Mouse (Mus musculus) hindbrain, embryonic 11.5 days (tissue): Measurements from ENCODE around the gene Riox1. TPM values are rescaled to one million over a fixed set of nuclear protein-coding genes. Genes with fewer than 3 reads are reported as not detected.

Source experiments
- ATAC-seq: fragments of 200-750 bp; cut with Nextera tagmentation; 2 replicates; pipeline ENCODE4 v1.8.0; 2017; ENCODE audit warnings: mild to moderate bottlenecking, moderate TSS enrichment, moderate library complexity; ENCODE audit not compliant: low FRiP score
- DNase-seq: peaks from one replicate; pipeline ENCODE4 v3.0.0-alpha.2; 2015; ENCODE audit warnings: low spot score
- H3K27ac ChIP-seq: fragments of 300-500 bp; sonication (generic); 2 replicates; pipeline ENCODE4 v1.5.1; 2014; ENCODE audit warnings: mild to moderate bottlenecking, low read depth, low read length
- H3K27me3 ChIP-seq: fragments of 300-500 bp; sonication (generic); 2 replicates; pipeline ENCODE4 v1.6.1; 2014; ENCODE audit warnings: mild to moderate bottlenecking, low read length, moderate library complexity, mixed read lengths; ENCODE audit not compliant: control insufficient read depth, insufficient read depth
- H3K36me3 ChIP-seq: fragments of 300-500 bp; sonication (generic); 2 replicates; pipeline ENCODE4 v1.6.1; 2014; ENCODE audit warnings: mild to moderate bottlenecking, low read length, moderate library complexity, mixed read lengths; ENCODE audit not compliant: control insufficient read depth, insufficient read depth
- H3K4me1 ChIP-seq: fragments of 300-500 bp; sonication (generic); replicated peaks from 2 replicates; pipeline ENCODE4 v1.6.1; 2014; ENCODE audit warnings: low read length, mixed read lengths; ENCODE audit not compliant: control insufficient read depth, insufficient read depth
- H3K4me2 ChIP-seq: fragments of 300-500 bp; sonication (generic); replicated peaks from 2 replicates; pipeline ENCODE4 v1.6.1; 2014; ENCODE audit warnings: mild to moderate bottlenecking, low read depth, low read length
- H3K4me3 ChIP-seq: fragments of 300-500 bp; sonication (generic); 2 replicates; pipeline ENCODE4 v1.5.1; 2014; ENCODE audit warnings: low read depth, low read length
- H3K9ac ChIP-seq: fragments of 300-500 bp; sonication (generic); 2 replicates; pipeline ENCODE4 v1.6.1; 2014; ENCODE audit warnings: low read depth, low read length
- H3K9me3 ChIP-seq: fragments of 300-500 bp; sonication (generic); 2 replicates; pipeline ENCODE4 v1.6.1; 2016; ENCODE audit warnings: low read length; ENCODE audit not compliant: control insufficient read depth
- WGBS: fragments of 180-500 bp; shearing (Covaris S2); extraction: QIAGEN DNeasy Blood & Tissue Kit; methylation state at CpG from one replicate; pipeline ENCODE4 v1.1.7; 2014; 5-methylcytosine and 5-hydroxymethylcytosine counted together
- polyA plus RNA-seq: library from polyadenylated mRNA; unstranded; fragments of >200 nt; fragmentation: Nextera tagmentation; extraction: Ambion mirVana; gene quantifications from 2 replicates; pipeline ENCODE4 v1.2.1, GENCODE M21; 2014

The Riox1 gene
- polyA plus RNA-seq, 1 experiment from 2014 or later: 14.9 TPM

DNA sequence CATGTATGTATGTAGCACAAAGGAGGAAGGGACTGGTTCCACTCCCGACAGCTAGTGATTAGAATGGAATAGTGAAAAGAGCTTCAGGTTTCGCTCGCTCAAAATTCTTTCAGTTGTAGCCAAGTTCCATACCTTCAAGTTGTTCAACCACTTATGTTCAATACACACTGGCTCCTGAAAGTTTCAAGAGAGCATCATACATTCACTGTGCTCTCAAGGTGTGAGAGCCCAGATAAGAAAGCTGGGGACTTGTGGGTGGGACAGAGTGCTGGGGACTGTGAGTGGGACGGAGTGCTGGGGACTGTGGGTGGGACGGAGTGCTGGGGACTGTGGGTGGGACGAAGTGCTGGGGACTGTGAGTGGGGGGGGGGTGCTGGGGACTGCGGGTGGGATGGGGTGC lies 14.8 kb downstream of the Riox1 start:
- Histone ChIP-seq H3K4me1 (no peaks in the 10 kb centered on the region), H3K4me3 (no peak overlapping the region), H3K27ac (no peak overlapping the region), H3K9ac (no peak overlapping the region), H3K9me3 (no peaks in the 10 kb centered on the region), H3K36me3 (no peaks in the 10 kb centered on the region), H3K27me3 (no peaks in the 10 kb centered on the region), H3K4me2 (no peak overlapping the region)
- WGBS: 90% methylated on average over 7 of the region's 7 CpGs
- DNase-seq (no peak), ATAC-seq (no peak)

DNA sequence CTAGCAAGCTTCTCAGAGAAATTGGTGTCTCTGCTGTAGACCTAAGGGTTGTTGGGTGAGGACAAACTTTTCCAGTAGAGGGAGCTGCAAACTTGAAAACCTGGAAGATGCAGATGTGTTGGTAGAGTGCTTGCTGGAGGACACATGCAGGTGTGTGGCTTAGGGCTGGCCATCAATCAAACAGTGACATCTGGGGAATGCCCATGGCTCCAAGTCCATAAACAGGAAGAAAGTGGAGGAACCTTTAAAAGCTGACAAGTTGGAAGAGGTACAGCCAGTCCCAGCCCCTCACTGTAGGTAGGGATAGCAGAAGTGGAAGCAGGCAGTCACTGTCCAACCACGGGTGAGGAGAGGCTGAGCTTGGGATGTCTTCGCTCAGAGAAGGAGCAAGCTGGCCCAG lies 21.7 kb downstream of the Riox1 start:
- Histone ChIP-seq H3K4me1 (no peaks in the 10 kb centered on the region), H3K27me3 (no peaks in the 10 kb centered on the region), H3K36me3 (no peaks in the 10 kb centered on the region), H3K27ac (no peak overlapping the region), H3K9me3 (no peaks in the 10 kb centered on the region), H3K4me2 (no peak overlapping the region), H3K4me3 (no peak overlapping the region), H3K9ac (no peak overlapping the region)
- ATAC-seq (no peak), DNase-seq (peak; percentile 45)
- WGBS: 68% methylated on average over 2 of the region's 2 CpGs

DNA sequence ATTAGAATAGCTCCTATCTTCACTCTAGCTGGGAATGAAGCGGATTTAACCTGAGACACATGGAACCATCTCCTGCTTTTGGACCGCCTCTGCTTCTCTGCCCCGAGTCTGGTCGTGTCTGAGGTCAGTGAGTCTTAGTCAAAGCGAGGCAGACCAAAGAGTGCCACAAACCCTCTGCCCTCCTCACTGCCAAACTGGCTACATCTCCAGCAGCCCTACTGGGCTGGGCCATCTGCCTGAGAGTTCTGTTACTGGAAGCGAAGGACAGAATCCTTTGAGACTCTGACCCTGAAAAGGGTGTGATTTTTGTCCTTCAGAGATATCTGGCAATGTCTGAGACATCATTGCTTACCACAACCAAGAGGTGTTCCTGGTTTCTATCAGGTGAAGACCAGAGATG lies 28.5 kb downstream of the Riox1 start:
- H3K4me3 ChIP-seq: no peak overlapping the region
- no peaks in the 10 kb centered on the region for H3K36me3 ChIP-seq
- ATAC-seq: no peak
- H3K27me3 ChIP-seq: no peaks in the 10 kb centered on the region
- H3K9ac ChIP-seq: no peak overlapping the region
- H3K4me2 ChIP-seq: no peak overlapping the region
- no peaks in the 10 kb centered on the region for H3K4me1 ChIP-seq
- H3K27ac ChIP-seq: no peak overlapping the region
- no peaks in the 10 kb centered on the region for H3K9me3 ChIP-seq
- no peak for DNase-seq
- 86% methylated on average over 6 of the region's 6 CpGs for WGBS

DNA sequence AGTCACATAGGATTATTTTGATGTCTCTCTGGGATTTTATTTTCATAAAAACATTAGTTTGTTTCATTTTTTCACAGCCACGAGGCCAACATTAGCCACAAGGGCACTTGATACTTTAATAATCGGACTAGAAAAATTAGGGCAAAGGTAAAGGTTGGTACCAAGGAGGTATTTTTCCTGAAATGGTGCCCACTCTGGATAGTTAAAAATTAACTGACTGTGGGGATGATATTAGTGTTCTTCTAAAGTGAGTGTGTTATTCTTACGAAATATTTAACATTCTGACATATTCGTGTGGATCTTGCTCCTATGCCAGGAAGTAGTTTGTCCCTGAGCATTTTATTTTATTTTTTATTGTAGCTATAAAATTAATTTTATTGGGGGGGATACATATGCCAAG lies 31.2 kb downstream of the Riox1 start:
- no peak for DNase-seq
- ATAC-seq: no peak

DNA sequence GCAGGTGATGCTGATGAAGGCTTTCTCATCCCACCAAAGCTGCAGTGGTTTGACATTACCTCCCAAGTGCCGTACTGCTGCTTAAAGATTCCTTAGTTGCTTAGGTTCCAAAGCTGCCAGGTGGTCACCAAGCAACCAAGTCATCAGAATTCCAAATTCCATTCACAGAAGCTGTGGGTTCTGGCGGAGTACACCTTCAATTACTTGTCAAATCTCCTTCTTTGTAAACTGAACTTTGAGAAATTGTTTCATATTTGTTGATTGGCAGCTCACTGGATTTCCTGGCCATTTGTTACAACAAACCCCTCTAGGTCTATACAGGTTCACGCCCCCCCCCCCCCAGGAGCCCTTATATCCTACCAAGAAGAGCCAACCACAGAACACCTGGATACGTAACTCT lies 34.3 kb downstream of the Riox1 start, which contains the start of gene Heatr4:
Heatr4 (minus strand) TSS at position 101 of the 400 bp plus-strand sequence.
- WGBS: 78% methylated on average over 4 of the region's 4 CpGs
- Histone ChIP-seq H3K4me1 (no peaks in the 10 kb centered on the region), H3K27ac (no peak within 1 kb of the TSS), H3K9me3 (no peaks in the 10 kb centered on the region), H3K9ac (no peak within 1 kb of the TSS), H3K36me3 (no peaks in the 10 kb centered on the region), H3K4me3 (no peak within 1 kb of the TSS), H3K27me3 (no peaks in the 10 kb centered on the region), H3K4me2 (no peak within 1 kb of the TSS)
- ATAC-seq (no peak), DNase-seq (no peak)

More for the DNA sequence above, 31.2 kb downstream of the Riox1 start:
- Histone ChIP-seq H3K36me3 (no peaks in the 10 kb centered on the region), H3K9me3 (no peaks in the 10 kb centered on the region), H3K4me1 (no peaks in the 10 kb centered on the region), H3K9ac (no peak overlapping the region), H3K4me3 (no peak overlapping the region), H3K4me2 (no peak overlapping the region), H3K27me3 (no peaks in the 10 kb centered on the region), H3K27ac (no peak overlapping the region)
- 91% methylated on average over 4 of the region's 4 CpGs for WGBS

DNA sequence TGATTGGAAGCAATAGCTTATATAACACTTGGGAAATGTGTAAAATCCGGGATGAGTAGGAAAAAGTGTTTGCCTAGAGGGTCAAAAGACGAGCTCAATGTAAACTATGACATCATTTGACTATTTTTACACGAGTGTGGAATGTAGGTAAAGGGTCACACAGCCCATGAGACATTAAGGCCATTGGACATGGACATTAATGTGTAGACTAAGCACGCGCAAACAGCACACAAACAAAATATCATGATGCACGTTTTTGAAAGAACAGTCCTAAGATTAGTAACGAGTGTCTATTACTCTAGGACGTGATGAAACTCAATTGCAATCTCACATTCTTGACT lies 36.8 kb downstream of the Riox1 start:
- no peak overlapping the region for H3K9ac ChIP-seq

DNA sequence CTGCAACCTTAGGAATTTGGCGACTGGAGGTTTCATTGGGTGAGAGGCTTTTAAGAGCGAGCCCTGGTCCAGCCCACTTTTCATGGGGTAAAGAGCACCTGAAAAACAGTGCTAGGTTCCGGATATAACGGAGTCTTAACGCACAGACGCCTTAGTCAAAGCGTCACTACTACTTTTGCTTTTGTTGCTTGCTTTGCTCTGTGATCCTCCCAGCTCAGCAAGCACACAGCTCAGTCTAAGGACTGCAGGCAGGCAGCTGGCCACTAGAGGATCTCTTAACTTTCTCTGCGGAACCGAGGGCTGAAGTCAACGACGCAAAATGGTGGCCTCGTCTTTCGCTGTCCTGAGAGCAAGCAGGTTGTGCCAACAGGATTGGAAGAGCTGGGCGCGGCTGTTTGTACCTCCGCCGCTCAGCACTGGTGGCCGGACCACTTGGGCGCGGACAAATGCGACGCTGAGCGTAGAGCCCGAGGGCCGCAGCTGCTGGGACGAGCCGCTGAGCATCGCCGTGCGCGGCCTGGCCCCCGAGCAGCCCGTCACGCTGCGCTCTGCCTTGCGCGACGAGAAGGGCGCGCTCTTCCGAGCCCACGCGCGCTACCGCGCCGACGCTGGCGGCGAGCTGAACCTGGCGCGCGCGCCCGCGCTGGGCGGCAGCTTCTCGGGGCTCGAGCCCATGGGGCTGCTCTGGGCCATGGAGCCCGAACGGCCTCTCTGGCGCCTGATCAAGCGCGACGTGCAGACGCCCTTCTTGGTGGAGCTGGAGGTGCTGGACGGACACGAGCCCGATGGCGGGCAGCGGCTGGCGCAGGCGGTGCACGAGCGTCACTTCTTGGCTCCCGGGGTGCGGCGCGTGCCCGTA lies 37.4 kb downstream of the Riox1 start, which contains the start of gene Acot2:
Acot2 (plus strand) TSS at position 279 of the 859 bp plus-strand sequence.
- peak within 1 kb of the TSS; percentile 65 for H3K9ac ChIP-seq
- H3K27me3 ChIP-seq: no peaks in the 10 kb centered on the region
- H3K4me2 ChIP-seq: peak within 1 kb of the TSS; percentile 64
- peak within 1 kb of the TSS; percentile 43 for H3K4me3 ChIP-seq
- no peaks in the 10 kb centered on the region for H3K36me3 ChIP-seq
- H3K27ac ChIP-seq: peak within 1 kb of the TSS; percentile 65
- peak; percentile 89 for ATAC-seq
- no peaks in the 10 kb centered on the region for H3K4me1 ChIP-seq
- peak; percentile 81 for DNase-seq
- under 1% methylated on average over 66 of the region's 80 CpGs for WGBS
- H3K9me3 ChIP-seq: no peaks in the 10 kb centered on the region

More for the DNA sequence above, 36.8 kb downstream of the Riox1 start:
- no peaks in the 10 kb centered on the region for H3K9me3 ChIP-seq
- DNase-seq (no peak), ATAC-seq (peak; percentile 16; the same call in 1 of the 2 replicates)
- 42% methylated on average over 8 of the region's 8 CpGs for WGBS
- no peaks in the 10 kb centered on the region for H3K36me3 ChIP-seq
- peak overlapping the region; percentile 43 for H3K4me3 ChIP-seq
- peak overlapping the region; percentile 65; the same call in 1 of the 2 replicates for H3K27ac ChIP-seq
- H3K4me1 ChIP-seq: no peaks in the 10 kb centered on the region
- no peaks in the 10 kb centered on the region for H3K27me3 ChIP-seq
- H3K4me2 ChIP-seq: peak overlapping the region; percentile 64

DNA sequence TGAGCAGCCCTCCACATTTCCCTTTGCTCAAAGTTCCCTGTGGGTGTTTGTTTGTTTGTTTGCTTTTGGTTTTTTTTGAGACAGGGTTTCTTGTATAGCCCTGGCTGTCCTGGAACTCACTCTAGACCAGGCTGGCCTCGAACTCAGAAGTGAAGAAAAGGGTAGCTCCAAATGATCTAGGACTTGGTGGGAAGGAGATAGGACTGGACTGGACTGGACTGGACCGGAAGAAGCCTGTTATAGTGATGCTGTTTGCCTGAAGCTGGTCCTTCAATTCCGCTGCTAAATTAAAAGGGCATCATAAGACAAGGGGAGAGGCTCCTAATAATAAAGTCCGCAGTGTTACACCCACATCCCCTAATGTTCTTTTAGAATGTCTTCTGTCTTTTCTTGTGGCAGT lies 38.1 kb downstream of the Riox1 start:
- no peaks in the 10 kb centered on the region for H3K27me3 ChIP-seq
- H3K9me3 ChIP-seq: no peaks in the 10 kb centered on the region
- H3K4me2 ChIP-seq: peak overlapping the region; percentile 64
- ATAC-seq: peak; percentile 60; the same call in 1 of the 2 replicates
- no peaks in the 10 kb centered on the region for H3K4me1 ChIP-seq
- H3K9ac ChIP-seq: peak overlapping the region; percentile 65
- DNase-seq: no peak
- WGBS: 69% methylated on average over 4 of the region's 4 CpGs
- peak overlapping the region; percentile 43 for H3K4me3 ChIP-seq
- no peak overlapping the region for H3K27ac ChIP-seq
- H3K36me3 ChIP-seq: no peaks in the 10 kb centered on the region

DNA sequence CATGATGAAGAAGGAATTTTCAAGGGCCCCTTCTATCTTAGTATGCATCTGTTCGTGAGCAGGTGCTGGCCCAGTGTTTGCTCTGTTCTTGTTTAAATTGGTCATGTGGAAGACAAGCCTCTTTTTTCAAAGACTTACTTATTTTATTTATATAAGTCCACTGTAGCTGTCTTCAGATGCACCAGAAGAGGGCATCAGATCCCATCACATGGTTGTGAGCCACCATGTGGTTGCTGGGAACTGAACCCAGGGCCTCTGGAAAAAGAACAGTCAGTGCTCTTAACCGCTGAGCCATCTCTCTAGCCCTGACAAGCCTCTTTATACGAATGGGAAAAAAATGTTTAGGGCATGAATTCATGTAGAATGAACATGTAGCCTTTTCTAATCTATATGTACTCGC lies 39.0 kb downstream of the Riox1 start:
- Histone ChIP-seq H3K9ac (no peak overlapping the region), H3K4me2 (no peak overlapping the region), H3K36me3 (no peaks in the 10 kb centered on the region), H3K27ac (no peak overlapping the region), H3K27me3 (no peaks in the 10 kb centered on the region), H3K4me1 (no peaks in the 10 kb centered on the region), H3K4me3 (no peak overlapping the region), H3K9me3 (no peaks in the 10 kb centered on the region)
- no peak for DNase-seq
- no peak for ATAC-seq
- 96% methylated on average over 4 of the region's 4 CpGs for WGBS
